Mouse (Mus musculus): ENCODE results near the gene Eda2r.
A peak's percentile ranks its signal among the peaks of the same experiment; 100 is the strongest.

Eda2r gene

GRCm38 (mm10) chrX:97377065-97377421 lies at the start of gene Eda2r:
Eda2r (minus strand) TSS chrX:97377216.
- DNase-seq (ENCODE audit: extremely low read depth, insufficient read length, low spot score), result peak; percentile 62

DNA sequence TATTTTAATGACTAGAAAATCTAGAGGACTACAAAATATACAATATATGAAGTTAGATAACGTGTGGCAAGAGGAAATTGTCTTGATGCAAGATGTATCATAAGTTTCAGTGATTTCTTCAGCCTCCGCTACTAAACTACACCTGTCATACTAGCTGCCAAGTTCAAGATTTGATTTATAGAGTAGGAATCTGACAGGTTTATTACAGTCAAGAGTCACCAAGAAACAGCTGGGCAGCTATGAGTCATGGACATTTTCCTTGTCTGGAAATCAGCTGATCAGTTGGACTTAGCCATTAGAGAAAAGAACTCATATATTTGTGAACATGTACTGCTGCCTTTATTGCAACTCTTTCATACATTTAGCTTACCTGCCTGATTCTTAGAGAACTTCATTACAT lies 20.9 kb upstream of the Eda2r start:
- no peak for DNase-seq (ENCODE audit: extremely low read depth, insufficient read length, low spot score)

DNA sequence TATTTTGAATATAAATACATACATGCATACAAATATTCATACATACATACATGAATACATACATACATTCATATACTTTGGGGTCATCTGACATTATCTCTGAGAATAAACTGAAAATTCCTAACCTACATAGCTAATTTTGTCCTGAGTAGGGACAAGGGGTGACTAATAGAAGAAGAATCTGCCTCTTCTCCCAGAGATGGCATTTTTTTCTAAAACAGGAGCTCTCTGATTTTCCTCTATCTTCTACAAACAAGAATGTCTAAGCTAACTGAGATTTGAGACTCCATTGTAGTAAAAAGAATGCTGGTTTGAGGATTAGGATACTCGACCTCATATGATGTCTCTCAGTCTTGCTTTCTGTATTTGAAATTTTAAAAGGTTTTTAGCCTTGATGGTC lies 1.1 kb upstream of the Eda2r start:
- no peak for DNase-seq (ENCODE audit: extremely low read depth, insufficient read length, low spot score)

- peak; percentile 60 for DNase-seq (ENCODE audit: extremely low read depth, insufficient read length, low spot score)
These were observed 523 bp downstream of the Eda2r start for GRCm38 (mm10) chrX:97376321-97377064.

DNA sequence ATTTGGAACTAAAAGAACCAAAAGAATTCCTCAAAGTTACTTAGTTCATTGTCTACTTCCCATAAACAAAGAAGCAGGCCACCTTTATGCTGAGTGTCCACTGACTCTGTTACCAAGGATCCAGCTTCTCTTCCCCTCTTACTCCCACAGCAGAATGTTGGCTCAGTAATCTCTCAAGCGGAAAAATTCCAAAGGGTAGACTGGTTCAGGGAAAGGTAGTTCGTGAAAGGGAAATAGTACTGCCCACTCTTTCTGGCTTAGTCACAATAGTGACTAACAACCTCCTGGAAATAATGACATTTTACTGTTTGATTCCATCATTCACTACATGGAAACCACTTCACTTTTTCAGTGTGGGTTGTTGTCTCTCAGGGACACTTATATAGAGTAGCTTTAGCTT lies 4.2 kb downstream of the Eda2r start:
- DNase-seq (ENCODE audit: extremely low read depth, insufficient read length, low spot score), result peak; percentile 19

- DNase-seq (ENCODE audit: extremely low read depth, insufficient read length, low spot score), result no peak
These were observed 7.8 kb downstream of the Eda2r start for GRCm38 (mm10) chrX:97369206-97369605.

DNA sequence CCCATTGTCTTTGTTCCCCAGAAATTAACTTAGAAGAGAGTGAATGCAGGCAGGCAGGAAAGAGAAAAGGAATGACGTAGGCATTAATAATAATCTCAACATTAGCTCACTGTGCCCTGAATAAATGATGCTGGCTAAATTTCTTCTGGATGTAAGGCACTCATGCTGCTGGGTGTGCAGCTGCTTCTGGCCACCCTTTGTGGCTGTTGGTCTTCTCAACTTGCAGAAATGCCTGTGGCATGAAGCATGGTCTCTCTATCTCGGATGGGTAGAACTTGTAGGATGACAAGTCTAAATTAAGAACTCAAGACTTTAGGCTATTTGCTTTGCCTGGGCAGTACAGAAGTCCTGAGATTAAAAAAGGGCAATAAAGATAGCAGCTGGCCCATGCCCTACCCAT lies 8.3 kb downstream of the Eda2r start:
- DNase-seq (ENCODE audit: extremely low read depth, insufficient read length, low spot score), result no peak

- DNase-seq (ENCODE audit: extremely low read depth, insufficient read length, low spot score), result no peak
These were observed 16.1 kb downstream of the Eda2r start for GRCm38 (mm10) chrX:97360919-97361318.

DNA sequence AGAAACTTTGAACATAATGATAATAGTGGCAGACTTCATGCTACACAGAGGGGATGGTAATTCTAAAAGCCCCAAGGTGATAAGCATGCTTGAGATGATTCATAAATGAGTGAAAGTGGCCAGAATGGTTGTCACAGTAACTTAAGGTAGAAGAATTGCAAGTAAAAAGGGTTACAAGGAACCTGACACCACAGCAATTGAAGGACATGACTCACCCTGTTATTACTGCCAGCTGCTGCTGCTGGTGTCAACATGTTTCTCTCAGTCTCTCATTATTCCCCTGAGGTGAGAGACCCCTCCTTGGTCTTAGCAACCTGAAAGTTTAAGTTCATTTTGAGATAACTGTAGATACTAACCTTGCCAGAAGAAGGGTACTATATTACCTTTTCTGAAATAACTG lies 49.1 kb downstream of the Eda2r start:
- DNase-seq (ENCODE audit: extremely low read depth, insufficient read length, low spot score), result peak; percentile 14

Measured in 3134 (cell line).